Mouse (Mus musculus): ENCODE data around the gene Smu1. TPM values are rescaled to one million over a fixed set of nuclear protein-coding genes. Genes with fewer than 3 reads are reported as not detected.

The Smu1 gene
- total RNA-seq, 2 experiments from 2014 or later = 23.7 to 28.3 TPM

GRCm38 (mm10) chr4:40774279-40775259 lies 16.8 kb upstream of the Smu1 start:
- intact Hi-C loops (cut with DNase I) = loop anchor here (5.0 kb wide), 2 partner anchors 78 to 343 kb away; partner anchors contain the start of gene B4galt1
- DNase-seq = peak; percentile 74 to 75

GRCm38 (mm10) chr4:40759876-40760275 lies 2.2 kb upstream of the Smu1 start:
- no peak for DNase-seq
- intact Hi-C loops (cut with DNase I) = no loop called here

- DNase-seq = no peak
- intact Hi-C loops (cut with DNase I) = no loop called here
Measured at GRCm38 (mm10) chr4:40757157-40757779, 455 bp downstream of the Smu1 start.

GRCm38 (mm10) chr4:40735351-40735750 lies 22.4 kb downstream of the Smu1 start:
- intact Hi-C loops (cut with DNase I) = no loop called here

GRCm38 (mm10) chr4:40731262-40731661 lies 26.5 kb downstream of the Smu1 start:
- intact Hi-C loops (cut with DNase I) = no loop called here
- DNase-seq = no peak

More at GRCm38 (mm10) chr4:40735351-40735750, 22.4 kb downstream of the Smu1 start:
- DNase-seq = no peak

GRCm38 (mm10) chr4:40727247-40727646 lies 30.5 kb downstream of the Smu1 start:
- intact Hi-C loops (cut with DNase I) = no loop called here
- no peak for DNase-seq

- no peak for DNase-seq
- intact Hi-C loops (cut with DNase I) = no loop called here
Measured at GRCm38 (mm10) chr4:40725554-40725953, 32.2 kb downstream of the Smu1 start.

GRCm38 (mm10) chr4:40725141-40725540 lies 32.6 kb downstream of the Smu1 start:
- no peak for DNase-seq
- intact Hi-C loops (cut with DNase I) = no loop called here

GRCm38 (mm10) chr4:40722687-40723460 lies 34.8 kb downstream of the Smu1 start:
- intact Hi-C loops (cut with DNase I) = no loop called here
- peak; percentile 51 to 64 for DNase-seq

GRCm38 (mm10) chr4:40722011-40722666 lies 35.6 kb downstream of the Smu1 start, which contains the start of gene Dnaja1:
Dnaja1 (plus strand) TSS chr4:40722150.
- DNase-seq = peak; percentile 95 to 97
- intact Hi-C loops (cut with DNase I) = no loop called here

GRCm38 (mm10) chr4:40720910-40721309 lies 36.8 kb downstream of the Smu1 start:
- intact Hi-C loops (cut with DNase I) = no loop called here
- no peak for DNase-seq

GRCm38 (mm10) chr4:40717141-40717540 lies 40.6 kb downstream of the Smu1 start:
- DNase-seq = no peak
- intact Hi-C loops (cut with DNase I) = no loop called here

GRCm38 (mm10) chr4:40703710-40704275 lies 53.9 kb downstream of the Smu1 start:
- intact Hi-C loops (cut with DNase I) = no loop called here
- DNase-seq = no peak

GRCm38 (mm10) chr4:40702797-40703709 lies 54.7 kb downstream of the Smu1 start, which contains the start of gene Aptx:
Aptx (minus strand) TSS chr4:40703194.
- peak; percentile 89 to 98 for DNase-seq
- intact Hi-C loops (cut with DNase I) = no loop called here

- DNase-seq = no peak
- intact Hi-C loops (cut with DNase I) = no loop called here
Measured at GRCm38 (mm10) chr4:40701796-40702195, 55.9 kb downstream of the Smu1 start.

GRCm38 (mm10) chr4:40700216-40700615 lies 57.5 kb downstream of the Smu1 start:
- DNase-seq = no peak
- intact Hi-C loops (cut with DNase I) = no loop called here

- no peak for DNase-seq
- intact Hi-C loops (cut with DNase I) = no loop called here
Measured at GRCm38 (mm10) chr4:40697059-40697458, 60.7 kb downstream of the Smu1 start.

- DNase-seq = no peak
- intact Hi-C loops (cut with DNase I) = no loop called here
Measured at GRCm38 (mm10) chr4:40691100-40691499, 66.6 kb downstream of the Smu1 start.

All from gastrocnemius, postnatal 36 days (tissue).